Mouse (Mus musculus) lung, embryonic 14.5 days (tissue): ENCODE results near the gene Vmn1r199. TPM values are rescaled to one million over a fixed set of nuclear protein-coding genes. Genes with fewer than 3 reads are reported as not detected.

Experiments used
- ATAC-seq: fragments of 200-750 bp; cut with Nextera tagmentation; 2 replicates; pipeline ENCODE4 v1.8.0; 2017; ENCODE audit warnings: mild to moderate bottlenecking, moderate TSS enrichment, moderate library complexity; ENCODE audit not compliant: insufficient read depth
- DNase-seq: peaks from one replicate; pipeline ENCODE4 v3.0.0-alpha.2; 2015
- H3K27ac ChIP-seq: fragments of 300-500 bp; sonication (generic); 2 replicates; pipeline ENCODE4 v1.5.1; 2014; ENCODE audit warnings: low read depth, mild to moderate bottlenecking, moderate library complexity
- H3K27me3 ChIP-seq: fragments of 300-500 bp; sonication (generic); 2 replicates; pipeline ENCODE4 v1.6.1; 2014; ENCODE audit warnings: low read length, control low read depth; ENCODE audit not compliant: insufficient read depth
- H3K36me3 ChIP-seq: fragments of 300-500 bp; sonication (generic); 2 replicates; pipeline ENCODE4 v1.6.1; 2014; ENCODE audit warnings: control low read depth; ENCODE audit not compliant: insufficient read depth
- H3K4me1 ChIP-seq: fragments of 300-500 bp; sonication (generic); 2 replicates; pipeline ENCODE4 v1.6.1; 2014; ENCODE audit warnings: antibody characterized with exemption, control low read depth; ENCODE audit not compliant: insufficient read depth
- H3K4me2 ChIP-seq: fragments of 300-500 bp; sonication (generic); 2 replicates; pipeline ENCODE4 v1.6.1; 2014; ENCODE audit warnings: mild to moderate bottlenecking
- H3K4me3 ChIP-seq: fragments of 300-500 bp; sonication (generic); 2 replicates; pipeline ENCODE4 v1.5.1; 2014; ENCODE audit warnings: low read depth, low read length
- H3K9ac ChIP-seq: fragments of 300-500 bp; sonication (generic); 2 replicates; pipeline ENCODE4 v1.6.1; 2014
- H3K9me3 ChIP-seq: fragments of 300-500 bp; sonication (generic); 2 replicates; pipeline ENCODE4 v1.6.1; 2016; ENCODE audit warnings: low read depth, low read length, control low read depth
- CTCF ChIP-seq: IDR thresholded peaks from 2 replicates; pipeline ENCODE4 v1.5.1; 2016; ENCODE audit warnings: antibody characterized with exemption, low read depth
- WGBS: fragments of 180-500 bp; shearing (Covaris S2); extraction: QIAGEN DNeasy Blood & Tissue Kit; methylation state at CpG from one replicate; pipeline ENCODE4 v1.1.7; 2014; 5-methylcytosine and 5-hydroxymethylcytosine counted together
- polyA plus RNA-seq: library from polyadenylated mRNA; unstranded; fragments of >200 nt; fragmentation: Nextera tagmentation; extraction: Ambion mirVana; gene quantifications from 2 replicates; pipeline ENCODE4 v1.2.1, GENCODE M21; 2014

Gene Vmn1r199
- polyA plus RNA-seq, 1 experiment from 2014 or later = not detected

DNA sequence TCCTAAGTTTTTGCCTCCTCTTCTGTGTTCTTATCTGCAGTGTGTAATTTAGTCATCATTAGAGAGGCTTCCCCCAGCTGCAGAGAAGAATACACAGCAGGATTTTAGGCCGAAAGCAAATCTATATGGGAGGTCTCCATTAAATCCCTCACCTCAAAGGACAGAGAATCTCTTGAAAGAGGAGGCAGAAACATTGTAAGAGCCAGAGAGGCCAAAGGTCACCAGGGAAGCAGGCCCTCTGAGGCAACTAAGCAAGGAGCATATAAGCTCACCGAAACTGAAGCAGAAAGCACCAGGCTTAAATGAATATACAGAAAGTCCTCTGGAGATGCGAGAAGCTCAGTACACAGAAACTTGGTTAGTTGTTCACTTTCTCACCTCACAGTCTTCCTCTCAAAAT is 10.5 kb downstream of the Vmn1r199 start, which contains the start of gene Vmn1r200:
Gene Vmn1r200, plus strand, starts transcription at position 301 of the 400 bp plus-strand sequence.
- Histone ChIP-seq H3K36me3 (no peaks in the 10 kb centered on the region), H3K27ac (no peak within 1 kb of the TSS), H3K4me3 (no peak within 1 kb of the TSS), H3K27me3 (no peaks in the 10 kb centered on the region), H3K9ac (no peak within 1 kb of the TSS), H3K4me2 (no peak within 1 kb of the TSS), H3K4me1 (no peaks in the 10 kb centered on the region), H3K9me3 (no peaks in the 10 kb centered on the region)
- DNase-seq (no peak), ATAC-seq (no peak)
- TF ChIP-seq CTCF = no peak
- 64% methylated on average over 3 of the region's 3 CpGs for WGBS

DNA sequence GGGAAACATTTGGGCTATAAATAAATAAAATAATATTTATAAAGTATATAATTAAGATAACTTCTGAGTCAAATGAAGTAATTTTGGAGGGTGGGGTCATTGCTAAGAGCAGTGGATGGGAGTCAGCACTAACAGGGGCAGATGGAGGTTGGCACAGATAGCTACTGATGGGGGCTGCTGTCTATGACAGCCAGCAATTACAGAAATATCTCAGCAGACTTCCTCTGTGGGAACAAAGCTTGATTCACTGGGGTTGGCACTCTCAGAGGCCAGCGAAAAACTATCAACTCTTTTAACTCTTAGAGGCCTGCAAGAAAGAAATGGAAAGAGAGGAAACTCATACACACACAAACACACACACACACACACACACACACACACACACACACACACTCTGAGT is 23.4 kb downstream of the Vmn1r199 start:
- Histone ChIP-seq H3K27me3 (no peaks in the 10 kb centered on the region), H3K27ac (no peak overlapping the region), H3K36me3 (no peaks in the 10 kb centered on the region), H3K4me2 (no peak overlapping the region), H3K9ac (no peak overlapping the region), H3K4me1 (no peaks in the 10 kb centered on the region), H3K9me3 (no peaks in the 10 kb centered on the region), H3K4me3 (no peak overlapping the region)
- ATAC-seq (no peak), DNase-seq (no peak)
- WGBS = 56% methylated on average over 1 of the region's 1 CpGs
- no peak for TF ChIP-seq CTCF

Other genes starting within 250 kb of the Vmn1r199 start
- not detected in 2 replicates for gene Vmn1r191, start 195.8 kb upstream of the Vmn1r199 start, polyA plus RNA-seq
- not detected in 2 replicates for gene Vmn1r192, start 188.7 kb upstream of the Vmn1r199 start, polyA plus RNA-seq
- not detected in 2 replicates for gene Vmn1r193, start 156.7 kb upstream of the Vmn1r199 start, polyA plus RNA-seq
- gene Vmn1r194, start 135.6 kb upstream of the Vmn1r199 start, polyA plus RNA-seq = not detected in 2 replicates
- gene Vmn1r195, start 109.3 kb upstream of the Vmn1r199 start, polyA plus RNA-seq = not detected in 2 replicates
- gene Vmn1r196, start 89.9 kb upstream of the Vmn1r199 start, polyA plus RNA-seq = not detected in 2 replicates
- not detected in 2 replicates for gene Vmn1r197, start 55.2 kb upstream of the Vmn1r199 start, polyA plus RNA-seq
- gene Vmn1r198, start 29.5 kb upstream of the Vmn1r199 start, polyA plus RNA-seq = not detected in 2 replicates
- gene Vmn1r200, start 10.6 kb downstream of the Vmn1r199 start, polyA plus RNA-seq = not detected in 2 replicates
- gene Vmn1r201, start 92.1 kb downstream of the Vmn1r199 start, polyA plus RNA-seq = not detected in 2 replicates
- gene Vmn1r202, start 125.6 kb downstream of the Vmn1r199 start, polyA plus RNA-seq = not detected in 2 replicates
- gene Vmn1r203, start 138.3 kb downstream of the Vmn1r199 start, polyA plus RNA-seq = 0.03 TPM in 1 of 2 replicates, not detected in the other
- not detected in 2 replicates for gene Vmn1r204, start 173.4 kb downstream of the Vmn1r199 start, polyA plus RNA-seq
- not detected in 2 replicates for gene Vmn1r205, start 213.2 kb downstream of the Vmn1r199 start, polyA plus RNA-seq
- not detected in 2 replicates for gene Vmn1r206, start 244.4 kb downstream of the Vmn1r199 start, polyA plus RNA-seq